Mouse (Mus musculus) thymus, postnatal 36 days (tissue): ENCODE measurements around the gene Ankrd11.
"Not testable (repeated sequence)": the region's sequence is repeated elsewhere in the genome, so short reads cannot be mapped to it uniquely, and the experiment has no call there.

ENCODE experiments used
- DNase-seq, 2 experiments: peaks; one replicate each; pipeline ENCODE4 v3.0.0; 2022; ENCODE audit warnings: mixed read lengths in 2 of 2

The Ankrd11 gene

DNA sequence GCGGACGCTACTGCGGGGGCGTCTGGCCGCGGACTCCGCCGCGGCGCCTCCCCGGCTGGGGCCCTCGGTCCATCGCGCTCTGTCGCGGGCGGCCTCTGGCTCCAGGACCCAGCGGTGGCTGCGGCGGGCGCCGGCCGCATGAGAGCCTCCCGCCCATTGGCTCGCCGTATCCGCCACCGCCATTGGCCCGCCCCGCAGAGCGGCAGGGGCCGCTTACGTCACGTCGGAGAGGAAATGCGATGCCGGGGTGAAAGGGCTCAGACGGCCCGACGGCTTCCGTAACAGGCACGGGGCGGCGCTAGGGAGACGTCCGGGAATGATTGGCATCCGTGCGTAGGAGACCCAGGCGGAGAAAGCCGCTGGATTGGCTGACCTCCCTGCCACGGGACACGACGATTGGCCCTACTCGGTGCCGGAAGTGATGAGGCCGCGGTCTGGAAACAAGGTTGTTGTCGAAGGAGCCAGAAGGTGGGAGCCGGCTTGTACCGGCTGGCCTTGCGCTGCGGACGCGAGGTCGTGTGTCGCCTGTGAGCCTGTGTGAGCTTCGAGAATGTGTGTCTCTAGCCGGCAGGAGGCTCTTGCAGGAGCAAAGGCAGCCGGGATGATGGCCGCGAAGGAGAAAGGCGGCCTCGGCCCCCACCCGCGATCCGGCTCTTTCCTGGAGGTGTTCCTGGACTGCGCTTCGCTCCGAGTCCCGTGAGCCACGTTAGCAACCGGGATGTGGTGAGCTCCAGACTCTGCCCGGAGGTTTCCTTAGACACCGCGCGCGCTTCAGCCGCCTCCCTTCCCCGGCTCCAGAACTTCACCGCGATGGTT is at the start of gene Ankrd11:
Ankrd11 (minus strand) TSS at position 120 of the 816 bp plus-strand sequence.
- peak; percentile 99 to 100 for DNase-seq

DNA sequence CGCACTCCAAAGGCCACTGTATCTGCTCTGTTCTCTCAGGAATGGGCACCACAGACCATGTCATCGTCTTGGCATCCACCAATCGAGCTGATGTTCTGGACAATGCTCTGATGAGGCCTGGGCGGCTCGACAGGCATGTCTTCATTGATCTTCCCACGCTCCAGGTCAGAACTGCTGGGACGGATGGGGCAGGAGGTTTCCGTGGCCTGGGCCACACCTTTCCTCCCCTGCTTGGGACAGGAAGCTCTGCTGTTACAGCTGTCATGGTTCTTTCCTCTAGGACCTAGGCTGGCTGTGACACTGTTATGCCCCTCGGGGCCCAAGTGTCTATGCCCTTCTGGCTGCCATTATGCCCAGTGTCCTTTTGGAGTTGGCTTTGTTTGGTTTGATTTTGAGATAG is 45.2 kb upstream of the Ankrd11 start:
- no peak for DNase-seq

GRCm38 (mm10) chr8:123083610-123084009 is 41.5 kb upstream of the Ankrd11 start:
- no peak for DNase-seq

DNA sequence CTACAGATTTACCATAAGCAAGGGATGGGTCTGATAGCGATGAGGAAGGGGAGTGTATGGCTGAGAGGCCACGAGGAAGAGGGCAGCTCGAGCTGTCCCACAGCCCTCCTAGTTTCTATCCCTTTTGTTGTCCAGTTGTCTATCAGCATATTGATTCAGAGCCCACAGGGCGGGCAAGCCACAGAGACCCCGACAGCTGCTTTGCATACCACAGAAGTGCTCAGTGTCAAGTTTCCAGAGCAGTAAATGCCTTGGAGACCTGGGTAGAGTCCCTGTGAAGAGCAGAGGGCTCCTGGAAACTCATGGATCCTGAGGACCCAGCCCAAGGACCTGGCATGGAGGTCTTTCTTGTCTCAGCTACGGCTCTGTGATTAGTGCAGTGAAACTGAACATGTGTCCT is 40.9 kb upstream of the Ankrd11 start:
- DNase-seq = no peak

DNA sequence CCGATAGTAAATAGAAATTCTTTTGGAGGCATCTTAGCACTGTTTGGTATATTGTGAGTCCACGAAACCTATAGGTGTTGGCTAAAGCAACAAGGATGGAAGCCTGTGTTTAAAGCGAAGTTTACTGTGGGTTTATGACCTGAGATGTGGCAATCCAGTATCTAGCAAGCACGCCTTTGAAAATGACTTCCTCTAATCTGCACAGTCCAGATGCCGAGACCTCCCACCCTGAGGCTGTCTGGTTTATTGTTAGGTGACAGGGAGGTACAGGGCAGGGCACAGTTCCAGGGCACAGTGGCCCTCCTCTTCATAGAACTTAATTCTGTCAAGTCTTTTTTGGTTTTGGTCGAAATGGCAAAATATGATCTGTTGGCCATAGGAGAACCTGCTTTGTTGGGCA is 35.1 kb upstream of the Ankrd11 start:
- no peak for DNase-seq

GRCm38 (mm10) chr8:123071176-123071575 is 29.1 kb upstream of the Ankrd11 start:
- DNase-seq = no peak

DNA sequence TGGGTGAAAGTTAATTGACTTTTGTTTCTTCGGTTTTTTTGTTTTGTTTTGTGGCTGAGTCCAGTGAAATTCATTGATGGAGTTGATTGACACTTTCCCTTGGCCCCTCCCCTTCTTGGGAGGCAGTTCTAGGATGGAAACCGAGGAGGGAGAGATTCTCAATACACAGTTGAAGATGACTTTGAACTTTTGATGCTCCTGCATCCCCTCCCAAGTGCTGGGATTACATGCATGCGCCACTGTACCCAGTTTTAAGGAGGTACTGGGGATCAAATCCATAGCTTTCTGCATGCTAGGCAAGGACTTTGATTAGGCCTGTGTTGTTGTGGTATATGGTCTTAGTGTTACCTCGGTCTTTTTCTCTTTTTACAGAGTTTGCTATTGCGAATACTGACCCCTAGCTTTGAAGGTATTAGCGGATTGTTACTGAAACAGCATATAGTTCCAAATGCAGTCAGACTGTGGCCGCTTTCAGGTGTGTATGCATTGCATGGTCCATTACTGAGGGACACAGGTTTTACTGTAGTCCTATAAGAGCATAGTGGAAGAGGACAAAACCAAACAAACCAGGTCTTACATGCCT is 24.1 kb upstream of the Ankrd11 start:
- no peak for DNase-seq

DNA sequence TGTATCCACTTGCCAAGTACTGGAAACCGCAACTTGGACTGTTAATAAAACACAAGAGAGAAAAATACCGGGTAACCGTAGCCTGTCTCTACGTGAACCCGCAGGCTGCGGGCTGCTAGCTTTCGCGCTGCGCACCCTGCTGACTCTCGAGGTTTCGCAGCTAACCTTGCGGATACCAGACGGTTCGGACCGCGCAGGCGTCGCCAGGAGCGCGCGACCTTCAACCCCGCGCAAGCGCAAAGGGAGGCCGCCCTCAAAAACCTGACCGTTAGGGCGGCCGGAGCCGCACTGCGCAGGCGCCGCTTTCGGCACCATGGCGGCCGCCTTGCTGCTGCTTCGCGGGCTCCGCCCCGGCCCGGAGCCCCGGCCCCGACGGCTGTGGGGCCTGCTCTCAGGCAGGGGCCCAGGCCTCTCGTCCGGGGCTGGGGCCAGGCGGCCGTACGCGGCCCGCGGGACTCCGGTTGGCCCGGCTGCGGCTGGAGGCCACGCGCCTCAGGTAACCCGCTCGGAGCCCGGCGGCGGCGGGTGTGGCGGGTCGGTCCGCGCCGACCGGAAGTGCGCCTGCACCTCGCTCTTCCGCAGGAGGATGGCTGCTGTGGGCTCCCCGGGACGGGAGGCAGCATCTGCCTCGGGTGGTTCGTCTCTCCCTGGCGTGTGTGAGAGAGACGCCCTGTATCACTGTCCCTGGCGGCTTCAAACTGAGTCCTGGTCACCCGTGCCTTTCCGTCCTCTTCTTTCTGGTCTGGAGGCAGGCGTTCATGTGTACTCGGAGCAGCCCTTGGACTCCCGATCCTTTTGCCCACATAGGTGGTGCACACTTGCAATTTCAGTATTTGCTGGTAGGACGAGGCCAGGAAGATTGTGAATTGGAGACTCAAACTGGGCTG is 23.4 kb upstream of the Ankrd11 start:
- DNase-seq = peak; percentile 95 to 96

GRCm38 (mm10) chr8:123064809-123065213 is 22.7 kb upstream of the Ankrd11 start:
- peak in 1 of 2 experiments; percentile 37 for DNase-seq

DNA sequence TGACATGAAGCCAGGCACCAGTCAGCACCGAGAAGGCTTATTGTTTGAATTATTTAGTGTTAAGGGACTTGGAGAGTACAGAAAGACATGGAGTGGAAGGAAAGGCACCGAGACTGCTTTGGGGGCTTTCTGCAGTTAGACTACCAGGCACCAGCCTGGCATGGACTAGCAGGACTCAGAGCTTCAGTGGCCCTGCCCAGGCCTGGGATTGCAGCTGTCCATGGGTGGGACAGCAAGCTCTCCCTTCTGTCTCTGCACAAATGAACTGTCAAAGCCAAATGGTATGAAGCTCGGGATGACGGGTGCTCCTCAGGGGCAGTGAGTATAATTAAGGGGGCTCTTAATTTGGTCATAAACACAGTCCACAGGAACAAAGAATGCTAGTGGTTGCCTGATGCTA is 22.0 kb upstream of the Ankrd11 start:
- DNase-seq = no peak

GRCm38 (mm10) chr8:123062721-123063120 is 20.6 kb upstream of the Ankrd11 start, which contains the start of gene Spg7:
TSS of gene Spg7 (plus strand) at chr8:123062942.
- no peak for DNase-seq

- no peak for DNase-seq
Observed at GRCm38 (mm10) chr8:123051458-123051857, 9.4 kb upstream of the Ankrd11 start.

GRCm38 (mm10) chr8:123048402-123048801 is 6.3 kb upstream of the Ankrd11 start:
- DNase-seq = no peak

- DNase-seq = no peak
Observed at GRCm38 (mm10) chr8:123047827-123048226, 5.8 kb upstream of the Ankrd11 start.

DNA sequence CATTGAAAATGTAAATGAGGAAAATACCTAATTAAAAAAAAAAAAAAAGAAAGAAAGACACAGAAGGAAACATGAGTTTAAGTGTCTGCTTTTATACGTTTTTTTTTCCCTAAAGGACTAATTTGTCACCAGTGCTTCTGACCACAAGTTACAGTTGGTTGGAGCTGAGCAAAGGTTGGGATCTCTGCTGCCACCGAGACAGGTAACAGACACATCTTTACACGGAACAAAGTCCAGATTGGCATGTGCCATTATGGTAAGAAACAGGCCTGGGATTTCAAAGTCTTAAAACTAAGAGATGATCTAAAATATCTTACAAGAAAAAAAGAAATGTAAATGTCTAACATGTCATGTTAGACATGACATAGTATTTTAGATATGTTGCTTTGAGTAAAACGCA is 4.6 kb upstream of the Ankrd11 start:
- DNase-seq = no peak

DNA sequence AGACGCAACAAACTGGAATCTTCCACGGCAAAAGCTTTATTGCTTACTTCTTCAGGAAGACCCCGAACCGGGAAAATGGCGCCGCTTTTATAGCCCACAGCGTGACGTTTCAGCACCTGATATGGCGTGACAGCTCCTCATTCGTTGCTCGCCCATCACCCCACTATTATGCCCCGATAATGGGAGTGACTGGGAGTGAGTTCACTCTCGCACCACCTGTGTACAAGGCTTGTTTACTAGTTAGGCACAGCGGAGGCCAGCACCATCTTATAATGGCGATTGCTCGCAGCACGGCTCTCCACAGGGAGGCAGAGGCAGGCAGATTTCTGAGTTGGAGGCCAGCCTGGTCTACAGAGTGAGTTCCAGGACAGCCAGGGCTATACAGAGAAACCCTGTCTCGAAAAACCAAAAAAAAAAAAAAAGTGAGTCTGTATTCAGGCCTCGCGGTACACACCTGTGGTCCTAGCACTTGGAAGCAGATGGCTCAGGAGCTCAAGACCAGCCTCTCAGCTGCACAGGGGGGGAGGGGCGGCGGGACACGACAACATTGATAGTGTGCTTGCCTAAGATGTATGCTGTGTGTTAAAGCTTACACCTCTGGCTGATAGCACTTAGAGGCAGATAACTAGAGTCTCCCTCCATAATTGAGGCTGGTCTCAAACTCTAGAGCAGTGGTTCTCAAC is 2.8 kb upstream of the Ankrd11 start:
- not testable (repeated sequence) for DNase-seq

DNA sequence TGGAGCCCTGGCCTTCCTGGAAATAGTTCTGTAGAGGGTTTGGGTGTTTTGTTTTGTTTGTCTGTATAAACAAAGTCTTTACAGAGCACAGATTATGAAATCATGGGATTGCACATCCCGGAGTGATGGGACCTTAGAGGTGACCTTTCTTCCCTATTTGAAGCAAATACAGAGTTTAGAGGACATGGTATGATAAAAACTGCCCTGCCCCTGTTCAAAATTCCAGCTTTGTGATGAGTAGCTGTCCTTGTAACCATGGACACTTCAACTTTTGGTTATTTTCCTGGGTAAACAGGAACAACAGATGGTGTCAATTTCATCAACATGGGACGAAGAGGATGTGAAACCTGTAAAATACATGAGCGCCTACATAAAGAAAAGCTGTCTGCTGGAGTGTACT is 1.9 kb upstream of the Ankrd11 start:
- DNase-seq = no peak

GRCm38 (mm10) chr8:123042974-123043625 is 1.0 kb upstream of the Ankrd11 start:
- no peak for DNase-seq

- DNase-seq = no peak
Observed at GRCm38 (mm10) chr8:123041774-123042105, 337 bp downstream of the Ankrd11 start.

DNA sequence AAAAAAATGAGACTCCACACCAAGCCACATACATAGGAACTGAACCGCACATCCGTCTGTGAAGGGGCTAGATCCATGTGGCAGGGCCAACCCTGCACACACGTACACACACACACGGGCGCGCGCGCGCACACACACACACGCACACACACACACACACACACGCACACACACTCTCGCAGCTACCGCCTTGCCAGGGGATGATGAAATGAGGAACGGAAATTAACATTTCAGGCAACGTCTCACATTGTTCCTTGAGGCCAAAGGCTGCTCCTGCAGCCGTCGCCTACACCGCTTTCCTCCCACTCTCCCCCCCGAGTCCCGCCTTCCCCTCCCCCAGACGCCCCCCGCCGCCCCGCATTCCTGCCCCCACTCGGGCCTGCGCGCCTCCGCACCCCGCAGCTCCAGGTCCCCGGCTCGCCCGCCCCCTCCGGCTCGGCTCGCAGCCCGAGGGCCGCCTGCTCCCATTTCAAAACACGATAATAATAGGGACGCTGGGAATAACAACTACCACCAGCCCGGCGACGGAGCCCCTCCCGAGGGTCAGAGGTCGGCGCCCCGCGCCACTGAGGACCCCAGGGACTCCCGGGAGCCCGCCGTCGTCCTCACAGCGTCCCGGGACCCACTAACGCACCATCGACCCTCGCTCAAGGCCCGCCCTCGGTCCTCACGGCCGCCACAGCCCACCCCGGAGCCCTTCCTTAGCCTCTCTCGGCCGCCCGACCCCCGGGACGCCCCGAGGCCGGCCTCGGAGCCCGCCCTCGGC is 886 bp downstream of the Ankrd11 start:
- DNase-seq = peak; percentile 74 to 81

- DNase-seq = no peak
Observed at GRCm38 (mm10) chr8:123040110-123040650, 1.9 kb downstream of the Ankrd11 start.
